Mouse (Mus musculus): Measurements from ENCODE around the gene Cyp2d11.
"Not testable (repeated sequence)": the region's sequence is repeated elsewhere in the genome, so short reads cannot be mapped to it uniquely, and the experiment has no call there.

Gene Cyp2d11

DNA sequence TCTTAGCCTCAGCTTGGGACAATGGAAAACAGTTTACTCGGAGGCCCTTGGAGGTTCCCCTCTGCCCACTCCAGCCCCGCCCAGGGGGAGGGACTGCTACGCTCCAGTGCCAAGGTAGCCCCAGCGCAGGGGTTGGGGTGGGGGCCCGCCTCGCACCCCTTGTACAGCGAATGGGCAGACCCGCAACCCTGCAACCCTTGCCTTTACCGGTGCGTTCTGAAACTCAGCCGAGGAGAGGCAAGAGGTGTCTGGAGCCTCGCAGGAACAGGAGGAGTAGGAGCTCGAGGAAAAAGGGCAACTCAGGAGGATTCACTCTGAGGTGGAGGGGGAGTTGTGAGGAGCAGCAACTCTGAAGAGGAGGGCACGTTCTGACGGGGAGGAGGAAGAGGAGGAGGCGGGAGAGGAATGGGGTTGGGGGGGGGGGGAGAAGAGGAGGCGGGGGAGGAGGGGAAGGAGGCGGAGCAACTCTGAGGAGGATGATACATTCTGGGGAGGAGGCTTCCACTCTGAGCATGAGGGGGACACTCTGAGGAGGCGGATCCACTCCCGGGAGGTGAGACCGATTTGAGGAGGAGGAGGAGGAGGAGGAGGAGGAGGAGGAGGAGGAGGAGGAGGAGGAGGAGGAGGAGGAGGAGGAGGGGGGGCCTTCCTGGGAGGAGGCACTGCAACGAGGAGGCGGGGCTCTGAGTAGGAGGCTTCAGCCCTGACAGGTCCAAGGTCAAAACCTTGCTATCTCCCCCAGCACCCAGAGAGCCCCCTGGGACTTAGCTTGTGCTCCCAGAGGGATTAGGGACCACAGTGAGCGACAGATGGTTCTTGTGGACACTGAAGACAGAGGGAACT lies 13.7 kb downstream of the Cyp2d11 start, which contains the start of gene Cyp2d22:
Cyp2d22 (minus strand) TSS at position 390 of the 843 bp plus-strand sequence.
- peak; percentile 77 for DNase-seq (ENCODE audit: low spot score)

DNA sequence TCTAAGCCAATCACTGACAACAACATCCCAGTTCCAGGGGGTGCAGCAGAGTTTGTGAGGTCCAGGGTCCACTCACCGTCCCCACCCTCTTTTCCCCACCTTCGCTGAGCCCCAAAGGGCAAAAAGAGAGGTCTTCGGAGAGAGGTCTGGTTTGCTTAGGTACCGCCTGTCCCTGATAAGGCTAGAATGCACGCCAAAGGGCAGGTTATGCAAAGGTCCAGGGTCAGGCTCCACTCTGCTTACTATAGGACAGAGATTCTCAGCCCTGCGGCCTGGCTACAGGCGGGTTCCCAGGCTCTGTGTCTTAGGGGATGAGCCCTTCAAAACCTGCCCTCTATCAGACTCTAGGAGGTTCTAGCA lies 14.3 kb downstream of the Cyp2d11 start:
- DNase-seq (ENCODE audit: low spot score) = peak; percentile 50

DNA sequence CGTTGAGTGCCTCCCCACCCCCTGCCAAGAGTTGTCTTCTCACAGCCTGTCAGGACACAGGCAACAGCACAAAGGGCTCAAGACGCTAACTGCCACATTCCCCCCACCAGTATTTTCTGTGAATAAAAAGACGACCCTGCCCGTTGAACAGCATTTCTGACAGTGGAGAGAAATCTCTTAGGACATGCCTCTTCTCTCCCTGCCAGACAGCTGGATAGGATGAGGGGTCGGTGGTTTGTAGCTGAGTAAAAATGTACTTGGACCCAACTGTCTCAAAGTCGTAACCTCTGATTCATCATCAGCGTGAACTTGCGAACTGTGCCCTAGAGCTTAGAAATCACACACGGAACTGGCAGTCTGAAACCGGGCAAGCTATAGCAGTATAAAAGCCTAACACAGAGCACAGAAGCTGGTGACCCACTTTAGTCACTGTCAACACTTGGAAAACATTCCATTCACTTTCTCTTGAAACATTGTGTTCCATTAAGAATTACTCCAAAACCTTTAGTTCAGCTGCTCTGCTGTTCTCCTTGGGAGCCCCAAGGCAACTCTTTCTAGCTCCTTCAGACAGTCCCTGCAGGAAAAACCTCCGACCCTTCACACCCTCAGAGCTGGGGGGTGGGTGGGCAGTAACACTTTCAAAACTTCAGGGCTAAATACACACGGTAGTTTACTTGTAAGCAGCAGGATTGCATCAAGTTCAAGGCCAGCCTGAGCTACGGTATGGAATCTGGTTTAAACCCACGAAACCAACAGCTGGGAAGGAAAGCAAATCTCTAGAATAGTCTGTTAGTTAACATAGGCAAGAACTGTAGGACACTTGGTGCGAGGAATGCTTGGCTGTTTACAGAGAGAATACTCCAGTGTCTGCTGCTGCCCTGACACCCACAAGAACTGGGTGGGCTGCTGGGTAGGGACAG lies 15.3 kb downstream of the Cyp2d11 start:
- no peak for DNase-seq (ENCODE audit: low spot score)

DNA sequence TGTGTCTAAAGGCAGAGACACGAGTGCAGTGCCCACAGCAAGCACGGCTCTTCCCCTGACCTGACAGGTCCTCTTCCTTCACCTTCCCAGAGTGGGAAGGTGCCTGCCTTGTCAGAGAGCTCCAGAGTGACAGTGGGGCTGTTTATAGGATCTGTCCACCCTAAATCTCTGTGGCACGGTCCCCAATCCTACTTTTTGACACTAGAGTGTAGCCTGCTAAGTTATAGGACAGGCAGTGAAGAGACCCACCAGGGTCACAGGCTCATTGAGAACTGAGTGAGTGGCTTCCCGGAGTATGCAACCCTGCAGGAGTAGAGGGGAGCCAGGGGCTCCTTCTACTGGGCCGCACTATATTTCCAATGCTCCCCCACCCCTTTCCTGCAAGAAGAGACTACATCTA lies 16.1 kb downstream of the Cyp2d11 start:
- DNase-seq (ENCODE audit: low spot score) = no peak

DNA sequence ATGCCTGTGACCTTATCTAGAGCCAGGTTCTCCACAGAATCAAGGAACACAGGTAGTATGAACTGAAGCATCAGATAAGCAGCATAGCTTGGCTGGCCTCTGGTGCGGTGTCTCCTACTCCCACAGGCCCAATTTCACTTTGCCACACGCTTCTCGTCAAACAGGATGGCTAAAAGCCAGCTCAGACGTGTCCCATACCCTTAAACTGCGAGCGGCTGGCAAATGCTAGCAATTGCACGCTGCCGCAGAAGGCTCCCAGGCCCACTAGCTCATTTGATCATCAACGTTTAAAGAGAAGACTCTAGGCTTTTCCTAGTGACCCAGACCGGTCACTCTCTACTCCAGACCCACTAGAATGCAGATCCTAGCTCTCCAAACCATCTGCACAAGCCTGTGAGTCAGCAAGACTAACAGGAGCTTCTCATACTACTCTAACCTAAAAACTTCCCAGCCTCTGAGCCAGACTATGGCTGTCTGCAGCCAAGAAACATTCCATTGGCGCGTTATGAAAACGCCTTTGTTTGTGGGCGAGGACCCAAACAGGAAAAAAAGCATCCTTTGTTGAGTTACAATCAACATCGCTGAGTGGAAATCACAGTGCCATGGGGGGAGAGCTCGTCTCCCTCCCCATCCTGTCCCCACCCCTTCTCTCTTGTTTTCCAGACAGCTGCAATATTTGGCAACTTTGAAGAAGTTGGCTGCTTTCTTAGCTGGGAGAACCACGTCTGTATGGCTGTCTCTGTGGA lies 17.3 kb downstream of the Cyp2d11 start:
- peak; percentile 52 for DNase-seq (ENCODE audit: low spot score)

DNA sequence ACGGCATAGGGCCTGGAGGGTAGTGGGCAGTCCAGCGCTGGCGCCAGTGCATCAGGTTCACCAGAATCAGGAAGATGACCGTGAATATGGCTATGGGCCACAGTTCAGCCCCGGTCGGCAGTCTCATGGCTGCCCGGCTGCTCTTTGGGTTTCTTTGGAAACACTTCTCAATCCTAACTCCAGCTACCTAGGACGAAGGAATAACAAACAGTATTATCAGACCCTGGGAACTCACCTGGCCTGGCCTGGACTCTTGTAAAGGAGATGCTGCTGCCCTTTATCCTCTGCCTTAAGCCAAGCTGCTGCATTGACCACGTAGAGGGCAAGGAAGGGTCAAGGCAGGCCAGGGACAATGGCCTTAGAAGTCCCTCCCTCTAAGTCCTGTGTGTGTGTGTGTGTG lies 18.0 kb downstream of the Cyp2d11 start:
- DNase-seq (ENCODE audit: low spot score) = no peak

DNA sequence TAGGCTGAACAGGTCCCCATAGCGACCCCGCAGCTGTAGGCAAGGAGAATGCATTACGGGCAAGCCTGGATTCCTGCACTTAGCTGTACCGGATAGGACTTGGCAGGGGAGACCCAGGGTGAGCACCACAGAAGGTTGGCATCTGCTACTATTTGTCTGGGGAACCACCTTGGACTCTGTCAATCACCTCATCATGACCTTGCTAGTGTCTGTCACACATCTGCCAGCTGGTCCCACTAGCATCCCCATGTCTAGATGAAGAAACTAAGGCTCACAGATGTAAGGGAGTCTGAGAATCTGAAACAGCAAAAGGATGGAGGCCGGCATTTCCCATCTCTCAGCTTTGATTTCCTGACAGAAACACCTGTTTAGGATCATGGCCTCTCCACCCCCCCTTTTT lies 19.4 kb downstream of the Cyp2d11 start:
- no peak for DNase-seq (ENCODE audit: low spot score)

DNA sequence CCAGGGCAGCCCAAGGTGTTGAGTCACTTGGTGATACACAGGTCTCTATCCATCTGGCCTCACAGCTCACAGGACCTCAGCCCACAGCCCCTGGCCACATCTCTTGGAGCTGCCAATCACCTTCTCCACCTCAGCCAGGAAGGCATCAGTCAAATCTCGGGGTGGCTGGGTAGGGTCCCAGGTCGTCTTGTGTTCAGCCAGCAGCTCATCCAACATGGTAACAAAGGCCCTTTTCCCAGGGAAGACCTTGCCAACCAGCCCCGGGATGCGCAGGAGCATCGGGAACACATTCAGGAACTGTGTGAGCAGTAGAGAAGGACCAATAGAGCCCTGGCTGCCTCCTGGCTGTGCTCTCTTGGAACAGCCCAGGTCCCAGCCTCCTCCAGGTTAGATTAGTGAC lies 20.8 kb downstream of the Cyp2d11 start:
- no peak for DNase-seq (ENCODE audit: low spot score)

DNA sequence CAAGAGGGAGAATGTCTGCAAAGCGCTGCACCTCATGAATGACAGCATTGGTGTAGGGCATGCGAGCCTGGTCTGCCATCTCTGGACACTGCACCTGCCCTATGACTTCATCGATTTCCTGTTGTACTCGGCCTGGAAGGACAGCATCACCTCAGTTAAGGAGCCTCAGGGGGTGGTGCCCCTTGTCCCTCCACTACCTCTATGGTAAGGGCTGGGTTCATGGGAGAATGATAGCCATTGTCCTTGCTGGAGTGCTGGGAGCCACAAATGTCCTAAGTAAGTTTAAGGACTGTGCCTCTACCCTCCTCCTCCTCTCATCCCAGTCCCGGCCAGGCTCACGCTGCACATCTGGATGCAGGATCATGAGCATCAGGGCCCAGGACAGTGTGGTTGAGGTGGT lies 21.4 kb downstream of the Cyp2d11 start:
- DNase-seq (ENCODE audit: low spot score) = no peak

DNA sequence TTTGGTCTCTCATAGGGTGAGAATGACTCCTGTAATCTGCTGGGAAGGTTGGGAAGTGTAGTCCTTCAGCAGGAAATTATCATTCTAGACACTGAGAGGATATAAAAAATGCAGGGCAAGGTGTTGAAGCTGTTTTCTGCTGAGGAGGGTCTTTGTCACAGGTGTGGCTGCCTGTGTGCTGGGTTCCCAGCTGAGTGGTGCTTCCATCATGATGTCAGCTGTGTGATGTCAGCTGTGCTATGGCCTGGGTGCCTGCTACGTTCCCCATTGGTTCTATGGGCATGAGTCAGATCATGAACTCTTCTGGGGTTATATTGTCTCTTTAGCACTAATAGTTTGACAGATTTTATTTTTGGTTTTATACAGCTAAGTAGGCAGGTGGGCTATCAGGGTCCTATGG lies 25.0 kb downstream of the Cyp2d11 start:
- DNase-seq (ENCODE audit: low spot score) = no peak

DNA sequence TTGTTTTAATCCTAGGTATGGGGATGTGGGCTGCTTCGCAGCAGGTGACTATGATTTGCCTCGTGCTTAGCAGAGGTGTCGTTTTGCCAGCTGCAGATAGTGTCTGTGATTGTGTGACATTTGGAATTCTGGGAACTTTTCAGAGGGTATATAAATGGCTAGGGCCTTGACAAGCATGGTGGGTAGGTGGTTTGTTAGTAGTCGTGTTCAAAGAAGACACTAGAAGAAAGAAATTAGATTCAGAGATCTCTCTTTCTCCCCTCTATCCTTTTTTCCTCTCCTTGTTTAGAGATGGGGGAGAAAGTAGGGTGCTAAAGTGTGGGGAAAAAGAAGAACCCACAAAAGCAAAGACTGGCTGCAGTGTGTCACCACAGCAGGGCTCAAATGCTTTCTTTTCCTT lies 25.7 kb downstream of the Cyp2d11 start:
- no peak for DNase-seq (ENCODE audit: low spot score)

DNA sequence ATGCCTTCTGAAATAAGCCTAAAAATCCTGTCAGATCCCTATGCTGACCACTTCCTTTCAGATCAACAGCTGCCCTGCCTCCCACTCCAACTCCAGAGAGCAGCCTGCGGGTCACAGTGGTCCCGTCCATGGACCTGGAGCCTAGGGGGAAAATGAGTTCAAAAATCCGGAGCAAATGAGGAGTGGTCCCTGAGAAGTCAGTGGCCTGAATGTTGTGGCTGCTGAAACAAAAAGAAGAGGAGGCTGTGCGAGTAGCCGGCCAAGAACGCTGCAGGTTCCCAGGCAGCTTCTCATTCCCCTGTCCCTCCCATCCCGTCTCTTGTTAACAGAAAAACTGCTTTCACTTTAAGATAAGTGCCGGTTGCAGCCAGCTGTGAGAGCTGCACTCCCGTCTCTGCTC lies 29.3 kb downstream of the Cyp2d11 start:
- DNase-seq (ENCODE audit: low spot score) = peak; percentile 13

DNA sequence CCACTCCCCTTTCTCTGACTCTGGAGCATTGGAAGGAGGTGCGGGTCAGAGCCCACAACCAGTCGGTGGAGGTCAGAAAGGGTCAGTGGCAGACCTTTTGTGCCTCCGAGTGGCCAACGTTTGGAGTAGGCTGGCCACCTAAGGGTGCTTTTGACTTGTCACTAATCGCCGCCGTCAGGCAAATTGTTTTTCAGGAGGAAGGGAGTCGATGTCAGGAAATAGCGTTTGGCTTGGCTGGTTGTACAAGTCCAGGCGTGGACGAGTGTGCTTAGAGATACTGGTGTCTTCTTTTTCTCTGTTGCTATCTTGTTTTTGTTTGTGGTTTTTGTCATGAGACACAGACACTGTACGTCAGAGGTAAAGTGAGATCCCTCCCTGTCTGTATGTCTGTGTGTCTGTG lies 30.0 kb downstream of the Cyp2d11 start:
- DNase-seq (ENCODE audit: low spot score) = not testable (repeated sequence)

DNA sequence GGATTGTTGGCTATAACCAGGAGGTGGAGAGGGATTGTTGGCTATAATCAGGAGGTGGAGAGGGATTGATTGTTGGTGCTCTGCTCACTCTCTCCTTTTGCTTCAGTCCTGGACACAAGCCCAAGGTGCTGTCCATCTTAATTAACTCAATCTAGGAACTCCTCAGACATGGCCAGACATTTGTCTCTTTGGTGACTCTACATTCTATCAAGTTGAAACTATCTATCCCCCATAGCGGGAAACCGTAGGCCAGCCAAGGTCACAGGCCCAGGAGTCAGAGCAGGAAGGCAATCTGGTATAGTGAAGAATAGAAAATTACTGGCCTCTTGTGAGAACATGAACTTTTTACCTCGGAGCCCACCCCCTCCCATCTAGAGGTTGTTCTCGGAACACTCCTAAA lies 31.6 kb downstream of the Cyp2d11 start:
- DNase-seq (ENCODE audit: low spot score) = peak; percentile 37

DNA sequence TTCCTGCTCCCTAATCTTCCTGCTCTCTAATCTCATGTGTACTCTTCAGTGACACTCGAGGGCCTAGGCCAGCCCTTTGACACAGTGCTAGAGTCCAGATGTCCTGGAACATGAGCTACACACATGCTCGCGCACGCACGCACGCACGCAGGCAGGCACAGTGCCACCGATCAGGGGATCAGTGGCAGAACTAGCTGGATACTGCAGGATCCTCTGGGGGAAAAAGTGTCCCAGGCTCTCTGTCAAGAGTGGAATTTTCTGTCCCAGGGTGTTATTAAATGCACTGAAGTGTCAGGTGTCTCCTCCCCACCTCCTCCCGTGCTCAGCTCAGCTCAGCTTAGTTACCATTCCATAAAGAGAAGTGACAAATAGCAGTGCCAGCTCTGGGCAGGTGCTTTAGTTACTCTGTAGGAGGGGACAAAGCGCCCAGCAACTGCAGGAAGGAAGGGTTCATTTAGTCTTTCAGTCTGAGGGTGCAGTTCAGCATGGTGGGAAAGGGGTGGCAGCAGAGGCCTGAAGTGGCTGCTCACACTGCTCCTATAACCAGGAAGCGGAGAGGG lies 32.3 kb downstream of the Cyp2d11 start:
- peak; percentile 44 for DNase-seq (ENCODE audit: low spot score)

DNA sequence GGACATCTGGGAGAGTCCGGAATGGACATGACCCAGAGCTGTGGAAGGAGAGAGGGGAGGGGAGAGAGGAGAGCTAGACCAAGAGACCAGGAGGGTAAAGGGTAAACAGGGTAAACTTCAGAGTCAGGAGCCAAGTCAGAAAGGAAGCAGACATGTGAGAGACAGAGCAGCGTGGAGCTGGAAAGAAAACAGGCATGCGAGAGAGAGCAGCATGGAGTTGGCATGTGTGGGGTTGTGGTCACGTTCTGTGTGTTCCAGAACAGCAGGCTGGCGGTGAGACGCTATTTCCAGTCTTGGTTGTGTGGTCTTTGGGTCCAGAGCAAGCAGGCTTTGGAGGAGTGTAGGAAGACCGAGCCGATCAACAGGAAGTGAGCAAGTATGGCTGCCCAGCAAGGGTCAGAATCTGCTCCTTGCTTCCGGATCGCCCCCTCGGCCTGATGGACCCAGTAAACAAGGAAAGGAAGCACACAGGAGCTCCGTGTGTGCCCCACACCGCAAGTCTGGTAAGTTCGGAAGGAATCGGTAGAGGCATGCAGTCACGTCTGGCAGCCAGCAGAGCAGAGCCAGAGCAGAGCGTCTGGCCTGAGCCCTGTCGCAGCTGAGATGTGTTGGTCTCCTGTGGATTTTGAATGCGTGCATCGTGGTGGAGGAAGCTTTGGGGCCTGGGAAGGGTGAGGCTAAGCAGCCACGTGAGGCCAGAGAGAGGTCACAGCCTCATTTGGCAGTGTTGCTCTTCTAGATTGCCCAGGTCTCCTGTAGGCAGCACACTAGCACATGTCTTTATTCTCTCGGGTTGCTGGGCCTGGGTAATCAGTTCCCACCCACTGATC lies 35.2 kb downstream of the Cyp2d11 start:
- no peak for DNase-seq (ENCODE audit: low spot score)

DNA sequence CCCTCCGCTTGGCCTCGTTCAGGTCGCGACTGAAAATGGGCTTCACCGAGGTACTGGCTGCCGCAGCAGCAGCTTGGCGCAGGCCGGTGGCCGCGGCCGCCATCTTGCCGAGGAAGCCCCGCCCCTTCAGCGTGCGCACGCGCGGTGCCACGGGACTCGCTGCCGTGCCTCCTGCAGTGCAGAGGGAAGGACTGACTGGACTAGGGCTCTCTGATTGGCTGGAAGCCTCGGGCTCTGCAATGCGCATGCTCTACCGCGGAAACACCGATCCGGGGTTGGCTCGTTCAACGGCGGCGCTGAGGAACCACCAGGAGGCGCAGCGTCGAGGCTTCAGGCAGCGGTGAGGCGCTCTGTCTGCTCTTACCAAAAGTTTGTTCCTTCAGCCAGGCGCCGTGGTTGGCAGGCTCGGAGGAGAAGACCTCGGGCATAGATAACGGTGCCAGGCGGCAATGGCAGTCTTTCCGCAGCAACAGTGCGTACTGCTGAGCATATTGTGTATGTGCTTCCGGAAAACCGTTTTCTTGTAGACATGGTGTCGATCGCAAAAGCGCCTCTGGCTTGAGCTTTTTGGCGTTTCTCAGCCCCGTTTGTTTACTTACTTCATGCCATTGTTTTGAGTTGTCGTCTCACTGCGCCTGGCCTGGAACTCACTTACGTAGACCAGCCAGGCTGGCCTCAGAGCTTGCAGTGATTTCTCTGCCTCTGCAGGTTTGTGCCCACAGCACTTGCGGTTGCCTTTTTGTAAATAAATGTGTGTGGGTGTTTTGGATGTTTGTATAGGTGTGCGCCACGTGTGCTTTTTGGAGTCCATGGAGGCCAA lies 39.5 kb downstream of the Cyp2d11 start, which contains the start of gene Ndufa6:
Ndufa6 (minus strand) TSS at position 197 of the 820 bp plus-strand sequence.
- DNase-seq (ENCODE audit: low spot score) = peak; percentile 99

DNA sequence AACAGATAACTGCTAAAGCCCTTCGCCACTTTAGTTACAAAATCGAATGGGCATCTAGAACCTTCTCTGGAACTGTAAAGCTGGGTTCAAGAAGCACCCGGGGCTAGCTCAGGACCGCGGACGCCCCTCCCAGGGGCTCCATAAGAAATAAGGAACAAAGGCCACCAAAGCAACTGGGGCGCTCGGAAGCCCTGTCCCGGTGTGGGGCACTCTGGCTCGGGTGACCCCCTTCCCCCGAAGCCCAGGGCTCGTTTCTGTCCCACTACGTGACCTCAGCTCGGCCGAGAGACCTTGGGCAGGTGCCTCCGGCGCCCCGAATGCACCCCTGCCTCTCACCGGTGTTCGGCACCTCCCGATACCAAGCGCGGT lies 40.1 kb downstream of the Cyp2d11 start:
- no peak for DNase-seq (ENCODE audit: low spot score)

DNA sequence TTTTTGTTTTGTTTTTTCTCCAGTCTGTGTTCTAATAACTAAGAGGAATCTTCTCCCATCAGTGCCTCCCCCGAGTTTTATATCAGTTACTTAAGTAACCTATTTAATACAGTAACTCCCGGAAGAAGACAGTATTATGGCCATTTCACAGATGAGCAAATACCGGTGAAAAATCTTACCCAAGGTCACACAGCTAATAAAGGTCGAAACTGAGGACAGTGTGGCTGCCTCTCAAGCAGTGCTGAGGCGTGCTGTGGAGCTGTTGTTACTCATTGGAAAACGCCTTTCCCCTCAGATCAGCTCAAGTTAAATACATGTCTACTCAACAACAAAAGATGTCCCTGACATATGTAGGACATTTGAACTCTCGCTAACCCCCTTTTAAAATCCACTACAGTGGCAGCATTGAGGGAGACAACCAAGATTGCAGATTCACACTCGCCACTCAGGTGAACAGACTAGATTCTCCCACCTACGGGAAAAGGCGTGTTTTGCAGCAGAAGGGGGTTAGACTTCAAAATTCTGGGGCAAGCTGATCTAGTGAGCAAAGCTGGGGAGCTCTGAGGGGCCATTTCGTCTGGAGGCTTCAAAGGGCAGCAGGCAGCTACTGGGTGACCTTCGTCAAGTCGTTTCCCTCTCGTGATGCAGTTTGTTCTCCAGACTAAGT lies 40.6 kb downstream of the Cyp2d11 start:
- DNase-seq (ENCODE audit: low spot score) = no peak

DNA sequence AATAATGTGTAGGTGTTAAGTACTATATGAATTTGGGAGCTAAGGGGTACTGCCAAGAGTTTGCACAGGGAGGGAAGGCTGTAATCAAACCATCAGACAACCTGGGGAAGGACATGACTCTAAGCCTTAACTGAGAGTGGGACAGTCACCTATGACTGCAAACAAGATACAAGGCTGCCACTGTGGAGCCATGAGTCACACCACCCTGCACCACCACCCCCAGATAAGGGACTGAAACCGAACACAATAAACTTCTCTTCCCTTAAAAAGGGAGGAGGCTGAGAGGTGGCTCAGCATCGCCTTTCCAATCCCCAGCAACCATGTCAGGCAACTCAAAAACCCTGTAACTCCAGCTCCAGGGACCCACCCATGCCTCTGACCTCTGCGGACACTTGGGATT lies 42.3 kb downstream of the Cyp2d11 start:
- no peak for DNase-seq (ENCODE audit: low spot score)
